Mouse (Mus musculus): ENCODE results near the gene Trp53bp2.

The Trp53bp2 gene

DNA sequence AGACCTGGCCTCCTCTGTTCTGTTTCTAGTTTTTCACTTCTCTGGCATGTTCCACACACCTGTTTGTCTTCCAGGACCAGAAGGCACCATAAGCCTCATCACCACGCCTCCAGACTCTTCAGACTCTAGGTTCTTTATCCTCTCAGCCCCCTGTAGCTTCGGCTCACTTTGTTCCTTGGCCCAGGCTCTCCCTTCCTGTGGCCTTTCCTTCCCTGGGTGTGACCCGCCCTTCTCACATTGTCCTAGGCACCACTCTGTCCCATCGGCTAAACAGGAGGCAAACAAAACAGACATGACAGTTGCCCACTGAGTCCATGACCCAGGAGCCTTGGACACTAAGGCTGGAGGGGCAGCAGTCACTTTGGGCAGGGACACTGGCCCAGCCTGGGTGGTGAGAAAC lies 91.3 kb downstream of the Trp53bp2 start:
- no peak for DNase-seq (ENCODE audit: extremely low spot score, low read depth, low spot score)

DNA sequence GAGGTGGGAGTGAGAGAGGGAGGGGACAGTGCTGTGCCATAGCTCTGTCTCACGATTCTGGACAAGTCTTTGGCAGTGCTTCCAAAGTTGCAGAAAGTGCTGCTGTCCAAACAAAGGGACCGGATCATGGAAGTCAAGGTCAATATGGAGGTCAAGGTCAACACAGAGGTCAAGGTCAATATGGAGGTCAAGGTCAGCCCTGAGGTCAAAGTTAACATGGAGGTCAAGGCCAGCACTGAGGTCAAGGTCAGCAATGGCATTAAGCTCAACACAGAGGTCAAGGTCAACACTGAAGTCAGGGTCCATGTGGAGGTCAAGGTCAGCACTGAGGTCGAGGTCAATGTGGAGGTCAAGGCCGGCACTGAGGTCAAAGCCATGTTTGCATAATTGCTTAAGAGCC lies 91.9 kb downstream of the Trp53bp2 start:
- DNase-seq (ENCODE audit: extremely low spot score, low read depth, low spot score), result no peak

DNA sequence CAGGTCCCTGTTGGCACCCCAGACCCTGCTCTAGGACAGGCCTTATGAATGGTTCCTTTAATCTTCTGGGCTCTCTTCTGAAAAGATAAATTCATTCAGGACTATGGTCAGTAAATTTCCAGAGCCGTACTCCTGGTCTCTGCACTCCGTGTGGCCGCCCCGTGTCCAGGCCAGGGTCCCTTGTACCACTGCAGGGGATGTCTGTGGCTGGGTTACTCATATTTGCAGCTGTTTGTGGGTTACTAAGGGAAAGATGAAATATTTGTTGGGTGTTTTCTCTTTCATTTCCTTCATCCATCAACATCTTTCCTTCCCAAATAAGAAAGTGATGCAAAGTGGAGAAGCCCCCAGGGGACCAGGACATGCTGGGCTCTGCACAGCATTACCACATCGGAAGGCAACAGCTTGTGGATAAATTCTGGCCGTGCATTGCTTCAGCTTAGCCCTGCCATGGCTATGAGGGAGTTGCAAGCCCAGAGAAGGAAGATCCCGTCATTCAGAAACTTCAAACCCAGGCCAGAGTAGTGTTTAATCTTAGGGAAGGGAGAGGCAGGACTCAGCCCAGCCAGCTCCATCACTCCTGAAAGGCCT lies 92.9 kb downstream of the Trp53bp2 start:
- DNase-seq (ENCODE audit: extremely low spot score, low read depth, low spot score), result no peak

- DNase-seq (ENCODE audit: extremely low spot score, low read depth, low spot score), result no peak
These were observed 93.6 kb downstream of the Trp53bp2 start for GRCm38 (mm10) chr1:182502491-182503050.

DNA sequence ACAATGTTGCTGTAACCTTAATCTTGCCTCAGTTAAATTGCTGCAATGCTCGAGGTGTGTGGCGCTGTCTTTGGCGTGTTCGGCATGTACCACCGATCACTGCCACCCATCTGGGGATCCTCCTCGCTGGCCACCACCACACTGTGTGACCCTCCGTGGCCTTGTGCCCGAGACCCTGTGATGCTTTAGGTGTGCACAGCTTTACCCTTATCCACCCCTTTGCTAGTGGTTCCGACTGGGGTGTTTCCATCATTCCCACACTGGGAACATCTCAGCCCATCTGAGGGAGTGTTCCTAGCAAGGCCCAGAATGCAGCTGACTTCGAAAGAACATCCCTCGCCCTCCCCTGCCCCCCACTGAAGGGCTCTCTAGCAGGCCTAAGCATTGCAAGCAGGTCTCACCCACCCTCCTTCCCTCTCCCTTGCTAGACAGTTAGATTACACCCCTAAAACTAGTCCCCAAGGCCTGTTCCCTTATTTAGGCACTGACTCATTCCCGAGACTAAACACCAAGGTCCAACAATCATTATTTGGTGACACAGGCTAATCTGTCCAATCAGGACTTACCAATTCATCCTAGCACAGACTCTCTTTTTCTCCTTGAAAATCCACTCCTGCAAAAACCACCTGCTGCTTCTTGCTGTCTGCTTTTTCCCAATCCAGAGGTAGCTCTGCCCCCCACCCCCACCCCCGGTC lies 94.4 kb downstream of the Trp53bp2 start:
- no peak for DNase-seq (ENCODE audit: extremely low spot score, low read depth, low spot score)

GRCm38 (mm10) chr1:182504223-182504622 lies 95.3 kb downstream of the Trp53bp2 start:
- no peak for DNase-seq (ENCODE audit: extremely low spot score, low read depth, low spot score)

DNA sequence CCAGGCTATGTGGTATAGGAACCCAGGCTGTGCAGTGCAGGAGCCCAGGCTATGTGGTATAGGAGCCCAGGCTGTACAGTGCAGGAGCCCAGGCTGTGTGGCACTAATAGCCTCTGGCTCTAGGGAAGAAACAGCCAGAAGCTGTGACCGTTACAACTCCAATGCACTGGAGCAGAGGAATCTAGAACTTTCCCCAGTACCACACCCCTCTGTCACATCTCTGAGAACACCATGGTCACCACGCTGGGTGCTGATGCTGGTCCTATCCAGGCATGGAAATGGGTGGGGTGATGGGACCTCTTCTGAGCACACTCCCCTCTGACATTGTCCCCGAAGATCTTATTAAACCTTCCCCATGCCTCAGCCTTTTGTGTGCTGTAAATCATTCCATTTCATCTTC lies 96.3 kb downstream of the Trp53bp2 start:
- no peak for DNase-seq (ENCODE audit: extremely low spot score, low read depth, low spot score)

- DNase-seq (ENCODE audit: extremely low spot score, low read depth, low spot score), result no peak
These were observed 97.4 kb downstream of the Trp53bp2 start for GRCm38 (mm10) chr1:182506229-182506986.

DNA sequence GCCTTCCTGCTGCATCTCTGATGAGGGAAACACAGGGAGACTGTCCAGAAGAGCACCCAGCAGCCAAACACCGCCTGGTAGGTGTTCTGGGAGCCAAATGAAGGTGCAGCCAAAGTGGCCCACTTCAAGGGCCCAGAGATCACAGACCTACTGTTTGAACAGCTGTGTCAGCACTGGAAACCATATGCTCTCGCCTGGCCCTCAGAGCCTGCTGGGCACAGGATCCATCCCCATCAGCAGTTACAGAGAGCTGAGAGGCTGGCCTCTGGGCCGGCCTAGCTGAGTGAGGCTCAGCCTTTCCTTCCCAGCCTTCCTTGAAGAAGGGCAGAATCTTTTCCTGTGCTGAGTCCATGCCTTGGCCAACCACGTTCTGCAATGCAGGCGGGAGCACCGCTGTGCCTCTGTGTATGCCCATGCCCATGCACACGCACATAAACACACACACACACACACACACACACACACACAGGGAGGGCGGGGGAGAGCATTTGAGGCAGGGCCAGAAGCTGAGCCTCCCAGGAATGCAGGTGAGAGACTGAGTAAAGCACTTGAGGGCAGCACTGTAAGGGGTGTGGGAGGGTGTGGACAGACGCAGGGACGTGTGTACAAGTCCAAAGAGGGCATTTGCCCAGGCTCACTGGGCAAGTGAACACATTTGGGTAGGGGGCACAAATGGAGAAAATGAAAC lies 100.3 kb downstream of the Trp53bp2 start:
- DNase-seq (ENCODE audit: extremely low spot score, low read depth, low spot score), result no peak

DNA sequence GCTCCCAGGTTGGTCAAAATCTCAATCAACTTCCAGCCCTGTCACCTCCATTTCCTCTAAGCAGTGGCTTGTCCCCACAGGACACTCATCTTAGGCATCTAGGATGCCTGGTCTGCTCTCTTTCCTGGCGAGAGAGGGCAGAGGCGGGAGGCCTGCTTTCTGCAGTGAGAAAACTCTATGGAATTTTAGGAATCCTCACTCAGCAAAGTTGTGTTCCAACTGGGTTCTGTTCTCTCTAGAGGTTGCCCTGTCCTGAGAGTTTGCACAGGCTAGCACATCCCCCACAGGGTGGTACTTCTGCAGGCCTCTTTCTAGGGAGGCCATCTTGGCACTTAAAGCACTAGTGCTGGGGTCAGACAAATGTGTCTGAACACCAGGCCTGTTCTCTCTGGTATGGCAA lies 102.1 kb downstream of the Trp53bp2 start:
- no peak for DNase-seq (ENCODE audit: extremely low spot score, low read depth, low spot score)

DNA sequence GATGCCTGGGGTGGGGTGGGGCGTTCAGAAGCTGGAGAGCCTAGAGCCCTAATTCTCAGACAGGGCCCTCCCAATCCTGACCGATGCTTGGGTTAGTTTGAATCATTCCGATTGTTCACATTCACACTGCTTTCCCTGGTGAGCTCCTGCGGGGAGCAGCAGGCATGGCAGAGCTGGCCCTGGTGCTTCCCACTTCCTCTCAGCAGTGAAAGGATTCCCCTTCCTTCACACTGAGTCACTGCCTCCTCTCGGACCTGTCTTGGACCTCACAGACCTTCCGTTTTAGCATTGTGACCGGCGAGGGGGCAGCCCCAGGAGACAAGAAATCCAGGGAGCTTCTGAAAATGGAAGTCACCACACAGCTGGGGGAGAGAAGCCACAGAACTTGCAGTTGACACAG lies 102.8 kb downstream of the Trp53bp2 start:
- no peak for DNase-seq (ENCODE audit: extremely low spot score, low read depth, low spot score)

Data from hindlimb bud, embryonic 11.5 days (tissue).